Mouse (Mus musculus): ENCODE measurements around the gene Polr1e. TPM values are rescaled to one million over a fixed set of nuclear protein-coding genes. Genes with fewer than 3 reads are reported as not detected.

Polr1e gene
- polyA plus RNA-seq, 1 experiment from 2014 or later = 46.3 TPM

DNA sequence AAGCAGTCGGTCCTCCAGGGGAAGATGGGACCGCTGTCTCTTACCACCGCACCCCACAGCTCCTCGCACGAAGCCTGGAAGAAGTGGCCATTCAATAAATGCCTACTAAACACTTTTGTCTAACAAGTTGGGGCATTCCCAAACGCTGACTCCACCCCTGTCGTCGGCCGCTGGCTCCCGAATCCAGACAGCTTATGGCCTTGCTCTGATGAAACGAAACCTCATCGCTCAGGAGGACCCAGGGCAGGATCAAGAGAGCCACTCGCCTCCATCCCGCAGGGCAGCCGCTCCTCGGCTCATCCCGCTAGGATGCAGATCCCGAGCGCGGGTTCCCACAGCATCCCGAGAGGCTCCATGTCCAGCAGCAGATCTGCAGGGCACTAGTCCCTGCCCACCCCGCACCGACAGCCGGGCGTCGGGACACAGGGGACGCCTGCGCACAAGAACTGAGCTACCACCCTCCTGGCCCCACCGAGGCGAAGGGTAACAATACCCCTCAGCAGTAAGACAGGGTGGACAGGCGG lies 6.7 kb upstream of the Polr1e start:
- ATAC-seq (ENCODE audit: low FRiP score, low read depth) = peak; percentile 83
- no peaks in the 10 kb centered on the region for H3K36me3 ChIP-seq
- WGBS = under 1% methylated on average over 31 of the region's 31 CpGs
- no peaks in the 10 kb centered on the region for H3K9me3 ChIP-seq
- H3K4me1 ChIP-seq = peaks cover 23% of the 10 kb centered on the region
- peak overlapping the region; percentile 81 for H3K4me3 ChIP-seq
- no peaks in the 10 kb centered on the region for H3K27me3 ChIP-seq
- H3K4me2 ChIP-seq (replicated peaks) = peak overlapping the region; percentile 69
- H3K9ac ChIP-seq (replicated peaks) = peak overlapping the region; percentile 87
- peak overlapping the region; percentile 96 for H3K27ac ChIP-seq (replicated peaks)

DNA sequence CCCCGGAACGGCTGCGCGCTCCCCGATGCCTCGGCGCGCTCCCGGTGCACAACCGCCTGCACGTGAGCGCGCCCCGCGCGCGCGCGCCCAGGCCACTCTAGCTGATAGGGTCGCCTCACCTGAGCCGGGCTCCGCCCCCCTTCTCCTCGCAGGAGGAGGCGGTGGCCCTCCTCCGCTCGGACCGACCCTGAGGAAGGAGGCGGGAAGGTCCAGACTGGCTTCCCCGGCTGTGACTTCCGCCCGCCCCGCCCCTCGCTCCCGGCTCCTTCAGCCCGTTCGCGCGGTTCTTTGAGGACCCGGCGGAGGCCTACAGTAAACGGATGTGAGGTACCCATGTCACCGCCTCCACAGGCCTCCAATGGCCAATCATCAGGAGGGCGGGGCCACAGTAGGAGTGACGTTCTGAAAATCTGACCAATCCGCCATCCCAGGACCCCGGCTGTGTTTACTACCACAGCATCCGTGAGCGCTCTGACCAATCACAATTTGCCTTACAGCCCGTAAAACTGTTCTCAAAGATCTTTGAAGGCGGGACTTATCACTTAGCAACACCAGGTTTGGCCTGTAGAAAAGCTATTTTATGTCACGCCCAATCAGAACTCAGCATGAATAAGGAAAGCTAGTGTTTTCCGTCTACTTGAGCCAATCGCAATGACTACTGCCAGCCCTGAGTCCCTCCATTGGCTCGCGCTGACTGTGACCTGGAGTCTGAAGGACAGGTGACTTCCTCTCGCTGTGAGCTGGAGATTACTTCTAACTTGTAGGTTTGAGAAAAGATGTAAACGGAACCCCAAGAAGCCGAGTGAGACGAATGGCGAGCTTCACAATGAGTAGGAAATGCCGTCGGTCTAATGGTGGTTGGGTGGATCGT lies 6.0 kb upstream of the Polr1e start, which contains the start of gene Zbtb5:
Zbtb5 (minus strand) TSS at position 308 of the 871 bp plus-strand sequence.
- H3K9me3 ChIP-seq = no peaks in the 10 kb centered on the region
- H3K4me3 ChIP-seq = peak within 1 kb of the TSS; percentile 81
- H3K27me3 ChIP-seq = no peaks in the 10 kb centered on the region
- H3K4me1 ChIP-seq = peaks cover 23% of the 10 kb centered on the region
- WGBS = under 1% methylated on average over 59 of the region's 63 CpGs
- H3K27ac ChIP-seq (replicated peaks) = peak within 1 kb of the TSS; percentile 96
- ATAC-seq (ENCODE audit: low FRiP score, low read depth) = peak; percentile 98
- peak within 1 kb of the TSS; percentile 76 for H3K4me2 ChIP-seq (replicated peaks)
- peak within 1 kb of the TSS; percentile 87 for H3K9ac ChIP-seq (replicated peaks)
- no peaks in the 10 kb centered on the region for H3K36me3 ChIP-seq

DNA sequence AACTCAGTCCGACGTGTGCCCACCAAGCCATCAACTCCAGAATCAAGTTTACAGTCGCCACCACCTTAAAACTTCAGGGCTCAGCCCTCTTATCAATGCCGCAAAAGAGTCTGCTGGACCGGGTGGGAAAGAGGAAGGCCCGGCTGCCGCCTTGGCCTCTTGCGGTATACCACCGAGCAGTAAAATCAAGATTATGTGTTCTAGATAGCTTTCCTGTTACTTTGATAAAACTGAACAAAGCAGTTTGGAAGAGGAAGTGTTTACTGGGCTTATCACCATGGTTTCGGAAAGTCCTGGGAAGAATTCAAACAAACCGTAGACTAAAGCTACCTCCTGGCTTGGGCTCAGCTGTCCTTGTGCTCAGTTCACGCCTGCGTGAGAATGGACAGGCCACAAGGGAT lies 5.4 kb upstream of the Polr1e start:
- Histone ChIP-seq H3K27ac (replicated peaks) (peak overlapping the region; percentile 76), H3K9ac (replicated peaks) (peak overlapping the region; percentile 70), H3K4me3 (peak overlapping the region; percentile 81), H3K27me3 (no peaks in the 10 kb centered on the region), H3K4me2 (replicated peaks) (peak overlapping the region; percentile 76), H3K9me3 (no peaks in the 10 kb centered on the region), H3K4me1 (peaks cover 23% of the 10 kb centered on the region), H3K36me3 (no peaks in the 10 kb centered on the region)
- ATAC-seq (ENCODE audit: low FRiP score, low read depth) = no peak
- 1% methylated on average over 13 of the region's 13 CpGs for WGBS

DNA sequence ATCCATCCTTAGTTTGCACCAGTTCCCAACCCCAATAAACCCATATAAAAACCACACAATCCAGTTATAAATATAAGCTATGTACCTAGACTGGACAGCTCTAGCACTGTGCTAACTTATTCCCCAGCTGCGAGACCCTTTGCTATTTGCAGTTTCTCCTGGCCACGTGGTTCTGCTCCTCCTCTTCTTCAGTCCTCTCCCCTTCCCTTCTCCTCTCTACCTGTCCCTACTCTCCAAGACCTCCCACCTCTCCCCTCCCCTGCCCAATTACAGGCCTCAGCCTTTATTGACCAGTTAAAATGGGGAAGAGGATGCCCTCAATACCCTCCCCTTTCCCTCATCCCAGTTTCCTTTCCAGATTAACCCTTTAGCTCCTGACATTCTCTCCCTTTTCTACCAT lies 4.8 kb upstream of the Polr1e start:
- H3K4me2 ChIP-seq (replicated peaks) = peak overlapping the region; percentile 76
- H3K9ac ChIP-seq (replicated peaks) = 0 out of 2 replicates have a peak overlapping the region, but pooled peaks have one; percentile 70
- H3K27me3 ChIP-seq = no peaks in the 10 kb centered on the region
- no peak overlapping the region for H3K27ac ChIP-seq (replicated peaks)
- H3K9me3 ChIP-seq = no peaks in the 10 kb centered on the region
- H3K4me1 ChIP-seq = peaks cover 23% of the 10 kb centered on the region
- ATAC-seq (ENCODE audit: low FRiP score, low read depth) = no peak
- H3K4me3 ChIP-seq = peak overlapping the region; percentile 81
- H3K36me3 ChIP-seq = no peaks in the 10 kb centered on the region
- 9% methylated on average over 2 of the region's 2 CpGs for WGBS

DNA sequence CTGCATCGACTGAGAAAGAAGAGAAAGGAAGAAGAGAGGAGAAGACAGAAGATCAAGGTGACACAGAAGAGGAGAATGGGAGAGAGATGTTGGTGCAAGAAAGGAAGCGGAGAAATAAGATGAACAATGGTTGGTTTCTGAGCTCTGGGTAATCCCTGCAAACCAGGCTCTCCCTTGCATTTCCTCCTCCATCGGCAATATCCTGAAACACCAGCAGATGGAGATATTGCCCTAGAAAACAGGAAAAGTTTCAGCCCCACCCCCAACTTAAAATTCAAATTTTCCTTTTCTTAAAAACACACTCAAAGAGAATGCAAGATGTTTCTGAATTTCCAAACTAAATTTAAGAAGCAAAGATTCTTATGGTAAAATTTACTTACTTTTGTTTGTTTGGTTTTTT lies 2.8 kb upstream of the Polr1e start:
- Histone ChIP-seq H3K27ac (replicated peaks) (no peak overlapping the region), H3K4me3 (no peak overlapping the region), H3K27me3 (no peaks in the 10 kb centered on the region), H3K9me3 (no peaks in the 10 kb centered on the region), H3K36me3 (no peaks in the 10 kb centered on the region), H3K4me2 (replicated peaks) (no peak overlapping the region), H3K9ac (replicated peaks) (0 out of 2 replicates have a peak overlapping the region, but pooled peaks have one; percentile 31), H3K4me1 (peaks cover 31% of the 10 kb centered on the region)
- ATAC-seq (ENCODE audit: low FRiP score, low read depth) = no peak
- WGBS = 18% methylated on average over 3 of the region's 3 CpGs

DNA sequence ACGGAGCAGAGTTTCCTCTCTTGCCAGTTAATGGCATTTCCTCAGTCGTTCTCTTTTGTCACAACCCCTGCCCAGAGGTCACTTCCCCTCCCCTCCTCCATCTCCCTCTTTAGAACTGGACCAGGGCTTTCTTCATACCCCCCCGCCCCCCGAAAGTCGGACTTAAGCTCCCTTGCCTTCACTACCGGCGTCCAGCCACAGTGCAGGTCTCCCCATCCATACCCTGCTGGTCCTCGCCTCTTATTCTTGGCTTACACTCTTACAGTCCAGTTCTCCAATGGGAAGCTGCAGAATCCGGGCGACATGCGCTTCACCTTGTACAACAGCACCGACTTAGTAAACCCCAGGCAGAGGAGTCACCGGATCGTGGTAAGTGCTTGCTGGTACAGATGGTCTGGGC lies 626 bp downstream of the Polr1e start:
- peak overlapping the region; percentile 71 for H3K9ac ChIP-seq (replicated peaks)
- H3K9me3 ChIP-seq = no peaks in the 10 kb centered on the region
- peak overlapping the region; percentile 97 for H3K4me2 ChIP-seq (replicated peaks)
- WGBS = 1% methylated on average over 14 of the region's 14 CpGs
- H3K36me3 ChIP-seq = peaks cover 12% of the 10 kb centered on the region; the same call in 1 of the 2 replicates
- H3K4me1 ChIP-seq = peaks cover 23% of the 10 kb centered on the region
- H3K4me3 ChIP-seq = peak overlapping the region; percentile 72
- no peaks in the 10 kb centered on the region for H3K27me3 ChIP-seq
- ATAC-seq (ENCODE audit: low FRiP score, low read depth) = peak; percentile 19; the same call in 1 of the 2 replicates
- no peak overlapping the region for H3K27ac ChIP-seq (replicated peaks)

DNA sequence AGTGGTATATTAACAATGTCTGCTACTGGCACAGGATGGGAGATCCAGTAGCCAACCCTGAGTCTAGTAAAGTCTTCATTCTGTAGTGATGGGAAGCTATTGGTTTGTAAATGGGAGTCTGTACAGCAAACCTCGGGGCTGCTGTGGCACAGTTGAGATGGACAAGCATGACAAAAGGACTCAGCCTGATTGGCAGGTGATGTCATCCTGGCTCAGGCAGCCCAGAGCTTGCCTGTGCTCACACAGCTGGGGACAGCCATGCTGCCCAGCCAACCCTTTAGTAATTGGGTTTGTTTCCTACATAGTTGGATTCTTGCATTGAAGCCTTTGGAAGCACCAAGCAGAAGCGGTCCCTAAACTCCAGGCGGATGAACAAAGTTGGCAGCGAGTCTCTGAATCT lies 8.1 kb downstream of the Polr1e start:
- no peaks in the 10 kb centered on the region for H3K9me3 ChIP-seq
- no peaks in the 10 kb centered on the region for H3K4me1 ChIP-seq
- H3K27me3 ChIP-seq = no peaks in the 10 kb centered on the region

DNA sequence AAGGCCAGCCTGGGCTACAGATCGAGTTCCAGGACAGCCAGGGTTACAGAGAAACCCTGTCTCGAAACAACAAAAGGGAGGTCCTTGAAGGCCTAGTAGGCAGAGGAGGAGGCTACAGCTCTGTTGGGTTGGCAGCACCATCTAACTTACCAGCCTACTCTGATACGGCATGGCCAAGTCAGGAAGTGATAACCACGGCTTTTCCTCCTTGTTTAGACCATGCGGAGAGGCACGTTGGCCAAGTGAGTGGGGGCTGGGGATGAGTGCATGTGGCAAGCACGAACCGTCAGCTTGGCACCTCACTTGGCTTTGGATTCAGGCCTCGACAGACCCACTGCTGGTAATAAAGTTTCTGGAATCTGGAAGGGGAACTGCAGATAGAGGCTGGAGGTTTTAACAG lies 14.2 kb downstream of the Polr1e start:
- H3K4me1 ChIP-seq = no peaks in the 10 kb centered on the region
- no peak overlapping the region for H3K4me3 ChIP-seq
- H3K4me2 ChIP-seq (replicated peaks) = no peak overlapping the region
- H3K9me3 ChIP-seq = no peaks in the 10 kb centered on the region
- H3K36me3 ChIP-seq = peaks cover 79% of the 10 kb centered on the region
- H3K9ac ChIP-seq (replicated peaks) = no peak overlapping the region
- H3K27me3 ChIP-seq = no peaks in the 10 kb centered on the region
- 91% methylated on average over 9 of the region's 9 CpGs for WGBS
- ATAC-seq (ENCODE audit: low FRiP score, low read depth) = no peak
- H3K27ac ChIP-seq (replicated peaks) = no peak overlapping the region

More for the DNA sequence above, 8.1 kb downstream of the Polr1e start:
- Histone ChIP-seq H3K4me2 (replicated peaks) (no peak overlapping the region), H3K4me3 (no peak overlapping the region), H3K36me3 (peaks cover 57% of the 10 kb centered on the region), H3K9ac (replicated peaks) (no peak overlapping the region), H3K27ac (replicated peaks) (no peak overlapping the region)
- ATAC-seq (ENCODE audit: low FRiP score, low read depth) = no peak
- WGBS = 84% methylated on average over 4 of the region's 4 CpGs

DNA sequence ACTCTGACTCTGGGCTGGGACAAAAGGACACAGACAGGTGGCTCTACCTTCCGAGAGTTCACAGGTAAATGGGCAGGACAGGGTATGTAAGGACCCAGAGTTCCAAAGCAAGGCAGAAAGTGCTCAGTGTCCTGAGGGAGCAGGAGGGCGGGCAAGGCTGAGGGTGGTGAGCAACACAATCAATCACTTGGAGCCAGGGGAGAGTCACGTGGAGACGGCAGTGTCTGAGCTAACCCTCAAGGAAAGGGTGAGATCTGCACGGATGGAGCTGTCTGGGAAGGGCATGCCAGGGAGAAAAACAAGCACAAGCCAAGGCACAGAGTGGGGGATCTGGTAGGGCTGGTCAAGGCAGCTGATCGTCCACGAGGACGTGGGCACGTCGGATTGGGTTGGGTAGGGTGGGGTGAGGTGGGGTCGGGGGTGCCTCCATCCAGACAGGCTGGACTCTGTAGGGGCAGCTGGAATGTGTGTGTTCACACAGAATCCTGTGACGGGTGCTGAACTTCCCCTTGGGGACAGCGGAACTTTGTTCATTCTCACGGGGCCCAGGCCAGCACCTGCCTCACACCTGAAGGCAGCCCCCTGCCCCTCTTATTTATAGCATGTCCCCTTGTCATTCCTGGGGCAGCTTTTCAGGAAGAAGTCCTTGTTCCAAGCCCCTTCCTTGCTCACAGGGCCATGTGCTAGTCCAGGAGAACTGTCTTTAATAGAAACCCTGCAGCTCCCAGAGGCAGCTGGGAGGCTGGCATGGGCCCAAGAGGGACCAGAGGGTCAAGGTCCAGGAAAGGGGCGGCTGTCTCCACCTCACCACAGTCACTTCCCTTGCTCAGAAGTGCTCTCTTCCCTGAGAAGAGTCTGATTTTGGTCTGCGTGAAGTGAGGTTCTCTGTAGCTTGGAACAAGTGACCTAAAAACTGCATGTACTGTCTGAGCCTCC lies 16.6 kb downstream of the Polr1e start:
- WGBS = 90% methylated on average over 16 of the region's 16 CpGs

DNA sequence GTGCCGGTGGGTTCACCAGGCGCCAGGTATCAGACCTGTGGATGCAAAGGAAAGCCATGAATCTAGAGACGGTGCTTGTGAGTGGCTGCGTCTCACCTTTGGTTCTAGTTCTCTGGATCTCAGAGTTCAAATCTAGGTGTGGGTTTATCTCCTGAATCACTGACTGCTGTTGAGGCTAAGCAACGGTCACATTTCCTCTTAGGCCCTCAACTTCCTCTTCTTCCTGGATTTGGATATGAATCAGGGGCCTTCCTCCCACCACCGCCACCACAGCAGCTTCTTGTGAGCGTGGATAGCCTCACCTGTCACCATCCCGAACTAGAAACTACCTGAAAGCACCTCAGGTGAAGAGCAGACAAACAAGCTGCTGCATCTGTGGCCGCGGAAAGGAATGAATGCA lies 17.7 kb downstream of the Polr1e start:
- Histone ChIP-seq H3K27me3 (no peaks in the 10 kb centered on the region), H3K4me2 (replicated peaks) (no peak overlapping the region), H3K4me3 (no peak overlapping the region), H3K27ac (replicated peaks) (no peak overlapping the region), H3K9me3 (no peaks in the 10 kb centered on the region), H3K9ac (replicated peaks) (no peak overlapping the region), H3K4me1 (no peaks in the 10 kb centered on the region), H3K36me3 (peaks cover 68% of the 10 kb centered on the region)
- ATAC-seq (ENCODE audit: low FRiP score, low read depth) = no peak
- WGBS = 93% methylated on average over 10 of the region's 10 CpGs

More for the DNA sequence above, 16.6 kb downstream of the Polr1e start:
- Histone ChIP-seq H3K27ac (replicated peaks) (no peak overlapping the region), H3K4me1 (no peaks in the 10 kb centered on the region), H3K9ac (replicated peaks) (no peak overlapping the region), H3K9me3 (no peaks in the 10 kb centered on the region), H3K4me3 (no peak overlapping the region), H3K4me2 (replicated peaks) (no peak overlapping the region), H3K27me3 (no peaks in the 10 kb centered on the region), H3K36me3 (peaks cover 67% of the 10 kb centered on the region)
- no peak for ATAC-seq (ENCODE audit: low FRiP score, low read depth)

DNA sequence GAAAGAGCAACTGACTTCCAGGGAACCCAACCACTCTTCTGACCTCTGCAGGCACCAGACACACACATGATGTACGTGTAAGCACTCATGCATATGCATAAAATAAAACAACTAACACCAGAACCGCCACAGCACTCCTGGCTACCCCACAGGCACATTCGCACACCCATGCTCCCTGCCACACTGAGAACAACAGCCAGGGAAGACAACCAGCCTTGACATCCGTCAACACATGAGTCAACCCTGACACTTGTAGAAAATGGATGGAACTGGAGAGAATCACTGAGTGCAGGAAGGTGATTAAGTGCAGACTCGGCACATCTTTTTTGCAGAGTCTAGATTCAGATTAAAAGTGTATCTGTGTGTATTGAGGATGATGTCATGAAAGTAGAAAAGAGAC lies 18.2 kb downstream of the Polr1e start:
- Histone ChIP-seq H3K4me1 (no peaks in the 10 kb centered on the region), H3K36me3 (peaks cover 70% of the 10 kb centered on the region), H3K4me3 (no peak overlapping the region), H3K27ac (replicated peaks) (no peak overlapping the region), H3K9me3 (no peaks in the 10 kb centered on the region), H3K27me3 (no peaks in the 10 kb centered on the region), H3K4me2 (replicated peaks) (no peak overlapping the region), H3K9ac (replicated peaks) (no peak overlapping the region)
- ATAC-seq (ENCODE audit: low FRiP score, low read depth) = no peak
- 87% methylated on average over 5 of the region's 5 CpGs for WGBS

Data from midbrain, embryonic 12.5 days (tissue).